ENCODE assay signal across 26 mouse cellular contexts in the genomic region with DNA sequence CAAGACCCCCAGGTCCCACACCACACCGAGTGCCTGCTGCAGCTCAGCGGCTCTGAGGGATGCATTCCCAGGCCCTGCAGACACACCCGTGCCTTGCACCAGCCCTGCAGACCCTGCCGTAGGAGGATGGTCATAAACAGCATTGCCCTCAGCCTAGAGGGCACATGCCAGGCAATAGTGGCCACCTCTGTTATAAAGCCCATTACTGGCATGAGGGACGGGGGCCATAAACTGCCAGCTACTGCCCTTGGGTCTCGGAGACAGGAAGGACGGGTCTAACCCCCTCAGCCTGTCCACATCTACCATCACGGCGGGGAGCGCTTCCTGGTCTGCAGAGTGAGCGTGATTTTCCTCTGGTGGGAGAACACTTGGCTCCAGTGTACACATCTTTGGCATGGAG. TPM values are rescaled to one million over a fixed set of nuclear protein-coding genes. Genes with fewer than 3 reads are reported as not detected.
"Had no signal": no experiment of that assay in that cellular context is flagged by ENCODE, and none has a peak within 500 bp of the region (broad histone marks: within the 10 kb centered on the region; RNA-seq: fewer than 3 reads in every experiment).

No protein-coding gene starts in this region.

- H3K27me3 ChIP-seq: embryonic facial prominence, embryonic 12.5 days; embryonic facial prominence, embryonic 13.5 days; embryonic facial prominence, embryonic 15.5 days; forebrain, embryonic 12.5 days; forebrain, embryonic 13.5 days; forebrain, embryonic 15.5 days had no signal

- H3K4me2 ChIP-seq: embryonic facial prominence, embryonic 12.5 days; embryonic facial prominence, embryonic 13.5 days; embryonic facial prominence, embryonic 15.5 days; forebrain, embryonic 12.5 days; forebrain, embryonic 13.5 days; forebrain, embryonic 15.5 days had no signal

- H3K9me3 ChIP-seq: embryonic facial prominence, embryonic 12.5 days; embryonic facial prominence, embryonic 13.5 days; embryonic facial prominence, embryonic 15.5 days; forebrain, embryonic 10.5 days; forebrain, embryonic 12.5 days; forebrain, embryonic 13.5 days; forebrain, embryonic 15.5 days had no signal

- H3K27ac ChIP-seq: embryonic facial prominence, embryonic 10.5 days; embryonic facial prominence, embryonic 12.5 days; embryonic facial prominence, embryonic 13.5 days; embryonic facial prominence, embryonic 15.5 days; forebrain, embryonic 10.5 days; forebrain, embryonic 12.5 days; forebrain, embryonic 13.5 days; forebrain, embryonic 15.5 days; gastrocnemius, adult 2 months; heart, adult 2 months had no signal

- H3K9ac ChIP-seq: embryonic facial prominence, embryonic 12.5 days; embryonic facial prominence, embryonic 13.5 days; embryonic facial prominence, embryonic 15.5 days; forebrain, embryonic 12.5 days; forebrain, embryonic 13.5 days; forebrain, embryonic 15.5 days; forebrain, postnatal 0 days had no signal

- H3K4me1 ChIP-seq: embryonic facial prominence, embryonic 10.5 days; embryonic facial prominence, embryonic 12.5 days; embryonic facial prominence, embryonic 13.5 days; embryonic facial prominence, embryonic 15.5 days; forebrain, embryonic 10.5 days; forebrain, embryonic 15.5 days had no signal

- ATAC-seq: forebrain, embryonic 13.5 days; forebrain, embryonic 14.5 days; forebrain, embryonic 15.5 days; forebrain, embryonic 16.5 days; forebrain, postnatal 0 days had no signal

- DNase-seq: cerebellum, adult 9-11 months; cerebellum, postnatal 14 days; cerebellum, postnatal 25 days; cerebellum, postnatal 36 days; embryo, embryonic 11 days; forebrain, postnatal 0 days; gastrocnemius, postnatal 10 days; gastrocnemius, postnatal 14 days; gastrocnemius, postnatal 25 days; gastrocnemius, postnatal 36 days; heart, adult 18-20 months; heart, adult 2 months had no signal

- H3K4me3 ChIP-seq: embryonic facial prominence, embryonic 10.5 days; embryonic facial prominence, embryonic 12.5 days; embryonic facial prominence, embryonic 13.5 days; embryonic facial prominence, embryonic 15.5 days; erythroblast, embryonic 14.5 days; forebrain, embryonic 10.5 days; forebrain, embryonic 12.5 days; forebrain, embryonic 13.5 days; forebrain, embryonic 15.5 days; gastrocnemius, adult 2 months; heart, adult 2 months had no signal

RNA-seq across cellular contexts. Expression of a gene that starts 54.8 kb away (rescaled TPM):
- total RNA-seq: common myeloid progenitor, adult 5-6 weeks; granulocyte monocyte progenitor cell, adult 5-6 weeks had no signal
